Mouse (Mus musculus) heart, adult 18-20 months (tissue): ENCODE data around the gene Slu7. TPM values are rescaled to one million over a fixed set of nuclear protein-coding genes. Genes with fewer than 3 reads are reported as not detected.

Experiments used
- DNase-seq, 2 experiments: peaks; one replicate each; pipeline ENCODE4 v3.0.0; 2021 to 2022; ENCODE audit warnings: mixed read lengths in 1 of 2
- total RNA-seq, 2 experiments: library from RNA; stranded (reverse); gene quantifications; 2 replicates each; pipeline ENCODE4 v1.2.3; 2021

Gene Slu7
- total RNA-seq, 2 experiments from 2014 or later: 30.2 to 34.6 TPM

DNA sequence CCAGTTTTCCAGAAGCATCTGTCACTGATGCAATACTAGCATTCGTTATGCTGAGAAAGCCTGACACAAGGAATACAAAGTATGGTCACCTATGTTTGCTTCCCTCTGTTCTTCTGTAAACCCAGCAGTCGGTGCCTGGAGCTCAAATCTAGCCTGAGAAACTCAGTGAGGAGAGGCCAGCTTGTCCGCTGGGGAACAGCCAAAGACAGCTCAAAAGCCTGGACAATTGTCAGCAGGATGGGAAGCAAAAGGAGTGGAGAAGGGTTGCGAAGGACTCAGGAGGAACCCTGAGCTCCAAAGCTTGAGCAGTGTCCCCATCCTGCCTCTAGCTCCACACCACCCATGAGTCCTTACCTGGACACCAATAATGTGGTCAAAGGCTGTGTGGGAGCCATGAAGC lies 50.5 kb downstream of the Slu7 start:
- DNase-seq: peak in 1 of 2 experiments; percentile 59

DNA sequence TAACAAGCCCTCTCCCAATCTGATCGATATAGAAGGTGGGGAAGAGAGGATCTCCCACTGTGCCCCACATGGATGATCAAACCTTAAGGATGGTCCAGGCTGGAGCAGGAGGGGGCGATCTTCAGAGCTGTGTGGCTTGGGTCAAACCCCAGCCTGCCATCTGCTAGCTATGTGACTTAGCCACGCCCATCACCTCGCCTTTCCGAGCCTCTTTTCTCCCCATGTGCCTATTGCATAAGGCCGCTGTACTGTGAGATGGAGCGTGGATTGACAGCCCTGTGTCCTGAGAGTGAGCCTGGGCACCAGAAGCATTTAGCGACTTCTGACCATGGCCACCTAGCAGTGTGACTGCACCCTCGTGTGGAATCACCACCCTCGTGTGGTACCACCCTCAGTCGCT lies 51.1 kb downstream of the Slu7 start:
- no peak for DNase-seq

DNA sequence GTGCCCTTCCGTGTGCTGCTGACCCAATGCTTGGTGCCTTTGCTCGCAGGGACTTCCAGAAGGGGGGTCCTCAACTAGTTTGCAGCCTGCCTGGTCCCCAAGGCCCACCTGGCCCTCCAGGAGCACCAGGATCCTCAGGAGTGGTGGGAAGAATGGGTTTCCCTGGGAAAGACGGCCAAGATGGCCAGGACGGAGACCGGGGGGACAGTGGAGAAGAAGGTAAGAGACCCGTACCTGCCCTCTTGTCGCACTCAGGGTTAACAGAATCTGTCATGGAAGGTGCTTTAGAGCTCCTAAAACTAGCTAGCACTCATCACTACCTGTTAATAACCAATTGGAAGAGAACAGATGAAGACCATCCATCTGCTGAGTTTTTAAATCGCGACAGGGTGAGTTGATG lies 52.3 kb downstream of the Slu7 start:
- DNase-seq: no peak

DNA sequence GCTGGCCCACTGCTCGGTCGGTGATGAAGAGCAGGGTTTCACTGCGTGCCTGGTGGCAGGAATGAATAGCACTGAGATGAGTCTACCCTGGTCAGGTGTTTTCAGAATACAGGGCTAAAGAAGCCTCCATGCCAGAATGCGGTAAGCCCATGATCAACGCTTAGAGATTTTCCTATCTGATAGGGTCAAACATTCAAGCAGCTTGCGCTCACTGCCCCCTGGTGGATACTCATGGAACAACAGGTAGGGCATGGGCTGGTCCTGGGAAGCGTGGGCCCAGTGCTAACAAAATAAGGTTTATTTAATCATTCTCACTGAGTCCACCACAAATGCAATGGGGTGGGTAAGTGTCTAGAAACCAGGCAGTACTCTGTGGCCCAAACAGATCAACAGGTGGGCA lies 59.1 kb downstream of the Slu7 start:
- peak; percentile 58 to 92 for DNase-seq

DNA sequence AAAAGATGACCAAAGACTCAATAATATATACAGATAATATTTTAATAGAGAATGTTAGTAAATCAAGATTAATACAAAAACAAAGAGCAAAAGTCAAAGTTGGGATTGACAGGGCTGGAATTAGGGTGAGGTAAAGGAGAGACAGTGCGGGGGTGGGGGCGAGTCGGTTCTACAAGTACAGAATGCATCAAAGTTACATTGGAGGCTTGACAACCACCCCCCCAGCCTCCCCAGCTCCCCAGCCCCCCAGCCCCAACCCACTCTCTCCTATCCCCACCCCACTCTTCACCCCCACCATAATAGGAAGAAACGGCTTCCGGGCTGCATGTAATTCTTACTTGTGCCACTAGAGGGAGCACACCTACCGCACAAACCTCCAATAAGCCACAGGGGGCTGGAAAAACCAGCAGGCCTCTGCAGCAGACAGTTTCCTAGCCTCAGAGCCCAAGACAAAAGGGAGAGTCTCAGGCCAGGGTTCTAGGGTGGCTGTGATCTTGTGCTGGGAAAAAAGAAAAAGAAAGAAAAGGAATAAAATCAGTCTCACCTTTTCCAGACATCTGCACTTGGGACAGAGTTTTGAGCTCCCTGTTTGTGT lies 60.4 kb downstream of the Slu7 start:
- peak; percentile 58 to 86 for DNase-seq

DNA sequence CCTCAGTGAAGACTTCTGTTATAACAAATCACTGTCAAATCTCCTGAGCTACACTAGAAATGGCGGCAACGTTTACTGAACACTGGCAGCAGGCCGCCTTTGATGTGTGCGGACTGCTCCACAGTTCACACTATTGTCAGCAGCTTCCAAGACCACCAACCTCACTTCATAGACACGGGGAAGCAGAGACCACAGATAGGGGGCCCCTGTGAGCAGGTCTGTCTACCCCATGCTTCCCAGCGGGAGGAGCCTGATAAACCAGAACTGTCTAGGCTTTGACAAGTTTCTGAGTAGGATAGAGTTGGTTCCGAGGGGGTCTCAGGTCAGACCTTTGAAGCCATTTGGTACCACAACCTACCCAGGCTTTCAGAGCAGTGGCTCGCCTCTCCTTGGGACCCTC lies 61.5 kb downstream of the Slu7 start:
- no peak for DNase-seq

DNA sequence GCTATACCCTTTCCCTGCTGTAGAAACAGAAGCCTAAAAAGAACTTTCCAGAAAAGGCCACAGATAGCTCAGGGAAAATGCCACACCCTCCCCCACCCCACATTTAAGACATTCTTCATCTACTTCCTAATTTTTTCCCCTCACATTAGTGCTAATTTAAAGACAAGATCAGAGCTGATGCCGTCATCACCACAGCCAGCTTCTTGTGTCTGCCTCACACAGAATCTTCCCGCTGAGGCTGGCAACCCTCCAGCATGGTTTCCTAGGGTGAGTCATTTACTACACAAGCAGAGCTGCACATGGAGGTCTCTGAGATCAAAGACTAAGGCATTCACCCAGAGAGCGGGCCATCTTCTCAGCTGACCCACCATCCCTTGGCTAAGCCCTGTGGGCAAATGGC lies 62.0 kb downstream of the Slu7 start:
- peak; percentile 45 to 55 for DNase-seq

Other genes with a start within 250 kb of the Slu7 start
- gene Pttg1, start 7.5 kb upstream of the Slu7 start, total RNA-seq: 10 to 100 TPM; 85.4 to 89.1 TPM
- 1 to 10 TPM; 3.8 to 4.2 TPM for gene C1qtnf2, start 40.5 kb downstream of the Slu7 start, total RNA-seq
- gene Ccnjl, start 95.0 kb downstream of the Slu7 start, total RNA-seq: 1 to 10 TPM; 1.3 to 1.6 TPM
- under 1 TPM; 0.20 to 0.36 TPM for gene 4933415A04Rik, start 153.3 kb downstream of the Slu7 start, total RNA-seq
- gene Fabp6, start 167.8 kb downstream of the Slu7 start, total RNA-seq: not detected
- 10 to 100 TPM; 14.9 to 16.4 TPM for gene Pwwp2a, start 248.3 kb downstream of the Slu7 start, total RNA-seq